Mouse (Mus musculus) spleen, adult 2 months (tissue): ENCODE results near the gene Gng12.

Source experiments
- CTCF ChIP-seq: fragments of 200-500 bp; IDR thresholded peaks from 2 replicates; pipeline ENCODE4 v1.5.1; 2011; ENCODE audit warnings: mild to moderate bottlenecking, inconsistent platforms; ENCODE audit not compliant: insufficient read depth, insufficient read length, insufficient replicate concordance; ENCODE audit errors: extremely low read depth
- POLR2A ChIP-seq: fragments of 200-500 bp; IDR thresholded peaks from 2 replicates; pipeline ENCODE4 v1.6.1; 2011; ENCODE audit warnings: low read depth, low read length, inconsistent platforms

- no peak for TF ChIP-seq POLR2A
- TF ChIP-seq CTCF, result no peak
These were observed 117.9 kb downstream of the Gng12 start for GRCm38 (mm10) chr6:67013949-67014678.
